Mouse (Mus musculus): ENCODE data around the gene 4930435E12Rik.
"Not testable (repeated sequence)": the region's sequence is repeated elsewhere in the genome, so short reads cannot be mapped to it uniquely, and the experiment has no call there.

The 4930435E12Rik gene

GRCm38 (mm10) chr16:38828649-38829048 is at the start of gene 4930435E12Rik:
TSS of gene 4930435E12Rik (minus strand) at chr16:38828749.
- DNase-seq (ENCODE audit: low spot score), result no peak

DNA sequence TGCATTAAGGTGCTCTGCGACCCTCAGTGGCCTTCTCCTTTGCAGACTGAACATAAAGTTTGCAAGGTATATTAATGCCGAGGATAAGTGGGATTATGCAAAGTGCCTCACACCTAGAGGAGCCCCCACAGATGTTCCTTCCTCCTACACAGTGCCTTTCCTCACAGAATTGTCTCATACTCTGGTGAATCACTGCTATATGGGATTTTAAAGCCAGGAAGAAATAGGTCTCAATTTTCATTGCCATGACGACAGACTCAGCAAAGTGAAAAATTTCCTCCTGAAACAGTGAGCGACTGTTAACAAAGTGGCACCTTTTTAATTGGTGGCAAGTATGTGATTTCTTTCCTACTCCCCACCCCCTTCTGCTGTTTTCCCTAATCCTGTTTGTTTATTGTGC is 45.9 kb upstream of the 4930435E12Rik start:
- no peak for DNase-seq (ENCODE audit: low spot score)

DNA sequence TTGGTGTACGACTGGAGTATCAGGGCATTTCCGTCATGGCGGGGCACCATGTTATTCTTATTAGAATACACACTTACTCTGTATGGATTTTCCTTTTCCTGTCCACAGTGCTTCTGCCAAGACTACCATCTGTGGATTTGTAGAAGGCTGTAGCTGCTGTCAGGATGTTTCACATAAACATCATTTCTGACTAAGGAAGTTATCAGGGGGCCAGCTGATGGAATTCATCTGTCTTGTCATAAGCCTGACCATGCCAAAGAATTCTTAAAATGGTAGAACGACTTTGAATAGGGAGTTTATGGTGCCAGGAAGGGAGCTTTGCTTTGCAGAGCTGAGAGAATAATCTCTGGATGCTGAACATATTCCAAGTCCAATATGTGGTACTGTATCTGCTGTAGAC is 44.7 kb upstream of the 4930435E12Rik start:
- DNase-seq (ENCODE audit: low spot score), result no peak

GRCm38 (mm10) chr16:38864358-38864757 is 35.8 kb upstream of the 4930435E12Rik start:
- DNase-seq (ENCODE audit: low spot score), result no peak

DNA sequence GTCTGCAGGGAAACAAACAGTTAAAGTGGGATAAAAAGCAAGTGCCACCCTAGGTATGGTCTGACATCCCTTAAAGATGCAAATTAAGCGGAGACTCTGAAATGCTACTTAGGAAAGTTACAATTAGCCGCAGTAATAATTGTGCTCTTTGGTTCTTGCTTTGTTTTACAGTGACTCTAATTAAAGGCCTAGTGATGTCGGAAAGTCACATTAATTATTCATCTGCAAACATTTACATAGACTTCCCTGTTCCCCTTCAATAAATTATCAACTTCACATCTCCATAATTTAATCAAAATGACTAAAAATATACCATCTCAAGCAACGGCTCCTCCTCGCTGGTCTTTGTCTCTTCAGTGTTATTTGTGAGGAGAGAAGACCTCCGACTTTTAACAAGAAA is 32.0 kb upstream of the 4930435E12Rik start:
- DNase-seq (ENCODE audit: low spot score), result no peak

GRCm38 (mm10) chr16:38858120-38858749 is 29.7 kb upstream of the 4930435E12Rik start:
- DNase-seq (ENCODE audit: low spot score), result peak; percentile 6

- peak; percentile 29 for DNase-seq (ENCODE audit: low spot score)
Measured at GRCm38 (mm10) chr16:38812521-38812920, 16.0 kb downstream of the 4930435E12Rik start.

GRCm38 (mm10) chr16:38810196-38810595 is 18.4 kb downstream of the 4930435E12Rik start:
- DNase-seq (ENCODE audit: low spot score), result no peak

GRCm38 (mm10) chr16:38807796-38808195 is 20.8 kb downstream of the 4930435E12Rik start:
- not testable (repeated sequence) for DNase-seq (ENCODE audit: low spot score)

DNA sequence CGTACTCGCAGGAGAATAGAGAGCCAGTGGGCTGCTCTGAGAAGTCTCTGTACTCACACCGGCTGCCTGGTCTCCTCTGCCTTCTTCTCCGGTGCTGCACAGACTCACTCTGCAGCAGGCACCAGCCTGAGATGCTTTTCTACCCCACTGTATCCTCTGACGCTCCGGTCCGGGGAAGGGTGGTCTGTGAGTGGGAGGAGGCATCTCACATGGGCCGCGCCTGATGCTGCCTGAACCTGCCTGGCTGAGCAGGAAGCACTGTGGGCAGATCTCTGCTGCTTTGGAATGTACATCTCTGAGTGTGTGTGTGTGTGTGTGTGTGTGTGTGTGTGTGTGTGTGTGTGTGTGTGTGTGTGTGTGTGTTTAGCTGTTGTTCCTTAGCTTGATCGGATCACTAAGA is 28.5 kb downstream of the 4930435E12Rik start, which contains the start of gene Upk1b:
TSS of gene Upk1b (minus strand) at position 238 of the 400 bp plus-strand sequence.
- DNase-seq (ENCODE audit: low spot score), result no peak

DNA sequence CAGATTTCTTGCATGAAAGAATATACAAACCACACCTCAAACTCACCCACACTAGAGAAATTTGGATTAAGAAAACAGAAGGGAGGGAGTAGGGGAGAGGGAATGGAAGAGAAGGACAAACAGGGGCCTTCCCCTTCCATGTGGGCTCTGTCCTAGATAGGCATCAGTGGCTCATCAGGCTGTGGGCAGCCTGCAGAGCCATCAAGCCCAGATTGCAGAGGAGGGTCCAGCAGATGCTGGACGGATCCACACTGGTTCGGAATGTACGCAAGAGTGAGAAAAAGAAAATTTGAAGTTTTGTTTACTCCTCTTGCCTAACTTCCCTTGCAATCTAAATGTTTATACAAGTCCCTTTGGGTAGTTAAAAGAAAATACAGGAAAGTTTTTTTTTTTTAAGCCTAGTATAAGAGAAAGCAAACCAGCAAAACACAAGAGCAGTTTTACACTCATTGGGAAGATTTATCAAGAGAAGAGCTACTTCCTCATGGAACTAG is 29.5 kb downstream of the 4930435E12Rik start:
- DNase-seq (ENCODE audit: low spot score), result no peak

DNA sequence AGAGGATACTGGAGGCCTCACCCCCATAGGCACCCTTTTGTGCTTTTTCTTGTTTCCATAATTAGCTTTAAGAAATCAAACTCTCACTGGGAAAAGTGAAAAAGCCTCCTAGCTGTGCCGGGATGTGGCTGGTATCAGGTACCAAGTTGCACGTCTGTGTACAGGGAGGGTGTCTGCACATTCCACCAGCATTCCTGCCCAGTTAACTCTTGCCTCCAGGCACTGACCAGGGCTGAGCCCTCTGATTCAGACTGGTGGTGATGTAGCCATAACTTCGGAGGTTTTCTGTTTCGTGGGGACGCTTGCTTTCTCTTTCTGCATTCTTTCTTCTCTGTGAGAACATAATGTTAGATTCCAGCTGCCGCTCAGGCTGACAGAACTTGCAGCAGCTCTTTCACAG is 35.4 kb downstream of the 4930435E12Rik start:
- no peak for DNase-seq (ENCODE audit: low spot score)

- DNase-seq (ENCODE audit: low spot score), result no peak
Measured at GRCm38 (mm10) chr16:38789966-38790365, 38.6 kb downstream of the 4930435E12Rik start.

- DNase-seq (ENCODE audit: low spot score), result no peak
Measured at GRCm38 (mm10) chr16:38789016-38789415, 39.5 kb downstream of the 4930435E12Rik start.

DNA sequence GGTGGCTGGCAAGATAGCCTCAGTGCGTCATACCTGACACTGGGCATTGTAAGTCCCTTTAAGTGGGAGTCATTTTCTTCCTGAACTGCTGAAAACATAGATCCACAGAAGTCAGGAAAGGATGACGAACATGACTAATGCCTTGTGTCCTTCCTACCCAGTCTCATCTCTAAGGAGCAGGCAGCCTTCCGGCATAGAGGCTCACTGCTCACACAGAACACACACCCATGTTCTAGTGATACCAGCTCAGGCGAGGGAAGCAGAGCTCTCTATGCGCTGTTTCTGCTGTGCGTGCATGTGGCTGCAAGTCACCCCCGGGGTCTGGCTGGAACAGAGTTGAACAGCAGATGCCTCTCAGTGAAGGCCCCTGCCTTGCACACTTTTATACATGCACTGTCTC is 43.2 kb downstream of the 4930435E12Rik start:
- no peak for DNase-seq (ENCODE audit: low spot score)

- no peak for DNase-seq (ENCODE audit: low spot score)
Measured at GRCm38 (mm10) chr16:38782524-38783067, 46.0 kb downstream of the 4930435E12Rik start.

DNA sequence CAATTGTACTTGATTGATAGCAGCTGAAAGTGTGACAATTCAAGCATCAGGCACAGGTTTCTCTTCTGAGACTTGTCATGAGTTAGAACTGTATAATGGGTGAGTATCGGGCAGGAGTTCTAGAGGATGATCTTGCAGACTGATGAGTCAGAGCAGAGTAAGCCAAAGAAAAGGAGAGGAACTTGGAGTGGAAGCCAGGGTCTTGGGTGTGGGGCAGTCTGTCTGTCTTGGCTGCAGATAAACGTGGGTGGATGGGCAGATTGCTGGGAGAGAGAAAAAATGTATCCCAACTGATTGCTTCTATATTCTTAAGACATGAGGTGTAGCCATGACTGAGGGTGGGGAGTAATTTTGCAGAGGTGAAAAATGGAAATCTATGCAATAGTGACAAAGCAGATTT is 46.6 kb downstream of the 4930435E12Rik start:
- DNase-seq (ENCODE audit: low spot score), result no peak

DNA sequence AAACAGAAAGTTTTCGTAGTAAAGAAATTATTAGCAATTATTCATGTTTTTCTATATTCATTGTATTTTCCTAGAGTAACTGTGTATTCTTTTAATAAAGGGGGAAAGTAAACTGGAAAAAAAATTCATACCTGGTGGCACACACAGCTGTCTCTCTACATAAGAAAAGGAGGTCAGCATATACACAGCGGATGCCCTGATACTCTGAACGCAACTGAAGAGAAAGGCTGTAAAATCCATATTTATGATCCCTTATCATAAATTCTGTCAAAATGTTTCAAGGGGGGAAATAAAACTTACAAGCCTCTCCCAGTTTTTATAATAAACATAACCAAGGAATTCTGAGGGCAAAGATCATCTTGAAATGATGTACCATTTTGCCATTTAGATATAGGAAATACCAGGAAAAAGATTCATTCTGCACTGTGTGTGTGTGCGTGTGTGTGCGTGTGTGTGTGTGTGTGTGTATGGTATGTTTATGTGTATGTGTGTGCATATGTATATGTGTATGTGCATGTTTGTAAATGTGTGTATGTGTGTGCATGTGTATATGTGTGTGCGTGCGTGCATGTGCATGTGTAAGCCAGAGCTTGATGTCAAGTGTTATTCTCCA is 47.5 kb downstream of the 4930435E12Rik start:
- no peak for DNase-seq (ENCODE audit: low spot score)

DNA sequence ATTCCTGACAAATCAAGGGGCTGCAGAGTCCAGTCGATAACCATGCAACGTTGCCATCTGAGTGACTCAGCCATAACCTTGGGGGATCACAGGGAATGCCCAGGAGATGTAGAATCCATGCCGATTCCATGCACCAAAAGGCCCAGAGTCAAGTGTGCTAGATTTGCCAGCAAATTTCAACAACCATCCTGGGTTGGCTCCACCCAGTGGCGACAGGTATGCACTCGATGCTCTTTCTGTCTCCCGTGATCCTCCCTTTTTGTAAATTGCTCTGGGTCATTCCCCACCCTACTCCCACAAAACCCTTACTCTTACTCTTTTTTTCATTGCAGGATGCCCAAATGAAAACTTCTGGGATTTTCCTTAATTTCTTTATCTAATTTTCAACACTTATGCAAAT is 52.2 kb downstream of the 4930435E12Rik start:
- no peak for DNase-seq (ENCODE audit: low spot score)

DNA sequence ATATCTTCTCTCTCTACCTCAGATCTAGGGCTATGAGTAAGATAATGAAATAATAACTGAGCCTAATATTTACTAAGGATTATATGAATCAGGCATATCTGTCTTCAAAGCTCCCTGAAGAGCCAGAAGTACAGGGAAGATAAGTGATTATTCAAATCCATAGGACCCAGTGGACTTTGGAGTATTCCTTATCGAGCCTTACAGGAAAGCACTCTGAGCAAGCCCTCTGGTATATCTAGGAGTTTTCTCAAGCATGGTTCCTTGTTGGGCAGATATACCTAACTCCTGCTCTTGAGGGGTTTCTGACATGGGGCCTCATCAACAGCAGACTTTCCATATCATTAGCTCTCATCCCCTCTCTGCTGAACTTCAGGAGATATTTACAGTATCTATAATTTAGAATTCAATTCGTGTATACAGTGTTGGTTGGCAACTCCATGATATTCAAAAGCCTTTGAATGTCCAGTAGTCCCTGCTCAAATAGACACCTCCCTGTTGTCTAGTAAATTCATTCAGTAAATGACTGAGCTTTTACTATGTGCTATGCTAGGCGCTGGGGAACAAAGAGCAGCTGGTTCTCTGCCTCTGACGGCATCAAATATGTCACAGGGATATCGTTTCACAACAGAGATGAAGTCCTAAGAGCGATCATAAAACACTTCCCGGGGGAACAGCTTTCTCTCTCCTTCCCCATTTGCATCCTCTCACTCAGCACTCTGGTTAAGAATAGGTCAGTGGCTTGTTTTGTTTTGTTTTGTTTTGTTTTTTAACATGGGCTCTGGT is 53.4 kb downstream of the 4930435E12Rik start:
- DNase-seq (ENCODE audit: low spot score), result no peak

- no peak for DNase-seq (ENCODE audit: low spot score)
Measured at GRCm38 (mm10) chr16:38772906-38773496, 55.5 kb downstream of the 4930435E12Rik start.

DNA sequence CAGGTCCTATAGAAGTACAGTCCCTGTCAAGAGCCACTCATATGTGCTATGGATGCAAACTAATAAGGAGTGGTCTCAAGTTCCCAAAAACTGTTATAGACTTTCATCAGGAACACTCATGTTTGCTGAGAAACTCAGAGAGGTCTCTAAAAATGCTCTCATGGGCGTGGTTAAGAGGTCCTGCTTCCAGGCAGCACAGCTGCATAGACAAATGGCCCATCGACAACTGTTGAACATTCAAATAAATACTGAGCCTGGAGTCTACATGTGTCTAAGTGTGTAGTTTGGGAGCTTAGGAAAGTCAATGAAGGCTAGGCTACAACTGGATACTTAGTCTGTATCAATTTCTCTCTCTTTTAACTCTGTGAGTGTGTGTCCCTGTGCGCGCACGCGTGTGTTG is 57.4 kb downstream of the 4930435E12Rik start:
- DNase-seq (ENCODE audit: low spot score), result no peak

Data from c-Kit-positive CD71-positive TER-119-positive erythroid progenitor cells, embryonic 14.5 days (primary cell).